Mouse (Mus musculus) lung, postnatal 14 days (tissue): ENCODE measurements around the gene P4ha2.

Experiments
- DNase-seq: peaks from one replicate; pipeline ENCODE4 v3.0.0; 2021

The P4ha2 gene

DNA sequence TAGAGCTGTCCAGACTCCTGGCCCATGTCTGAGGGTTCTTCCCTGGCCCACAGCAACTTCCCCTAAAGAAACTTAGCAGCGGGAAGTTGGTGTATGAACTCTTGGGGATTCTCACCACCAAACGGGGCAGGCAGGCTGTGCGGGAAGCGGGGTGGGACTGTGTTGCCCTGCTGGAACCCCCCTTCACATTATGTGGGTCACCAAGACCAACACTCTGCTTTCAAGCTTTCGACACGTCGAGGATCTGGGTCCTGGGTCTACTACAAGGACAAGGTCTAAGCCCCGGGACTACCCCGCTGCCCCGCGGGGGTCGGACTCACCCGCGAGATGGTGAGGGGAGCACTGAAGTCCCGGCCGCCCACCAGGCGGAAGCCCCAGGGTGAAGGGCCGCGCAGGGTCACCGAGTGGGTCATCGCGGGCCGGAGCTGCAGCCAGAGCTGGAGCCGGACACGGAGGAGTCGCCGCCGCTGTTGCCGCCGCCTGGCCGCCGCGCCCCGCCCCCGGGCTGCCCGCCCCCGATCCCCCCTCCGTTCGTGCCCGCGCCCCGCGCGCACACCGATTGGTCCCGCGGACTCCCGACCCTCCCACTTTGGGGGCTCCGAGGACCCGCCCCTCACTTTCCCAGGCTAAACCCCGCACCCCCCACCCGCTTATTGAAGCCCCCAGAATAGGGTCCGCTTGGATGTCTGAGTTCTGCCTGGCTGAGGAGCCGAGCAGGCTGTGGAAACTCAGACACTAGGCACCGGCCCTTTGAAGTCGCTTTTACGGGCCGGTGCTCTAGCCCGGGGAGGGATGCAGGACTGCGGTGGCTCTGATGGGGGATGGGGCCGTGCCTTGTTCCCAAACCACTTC, 31.1 kb upstream of the P4ha2 start, which contains the start of gene Pdlim4:
TSS of gene Pdlim4 (minus strand) at position 495 of the 852 bp plus-strand sequence.
- DNase-seq, result peak; percentile 22

DNA sequence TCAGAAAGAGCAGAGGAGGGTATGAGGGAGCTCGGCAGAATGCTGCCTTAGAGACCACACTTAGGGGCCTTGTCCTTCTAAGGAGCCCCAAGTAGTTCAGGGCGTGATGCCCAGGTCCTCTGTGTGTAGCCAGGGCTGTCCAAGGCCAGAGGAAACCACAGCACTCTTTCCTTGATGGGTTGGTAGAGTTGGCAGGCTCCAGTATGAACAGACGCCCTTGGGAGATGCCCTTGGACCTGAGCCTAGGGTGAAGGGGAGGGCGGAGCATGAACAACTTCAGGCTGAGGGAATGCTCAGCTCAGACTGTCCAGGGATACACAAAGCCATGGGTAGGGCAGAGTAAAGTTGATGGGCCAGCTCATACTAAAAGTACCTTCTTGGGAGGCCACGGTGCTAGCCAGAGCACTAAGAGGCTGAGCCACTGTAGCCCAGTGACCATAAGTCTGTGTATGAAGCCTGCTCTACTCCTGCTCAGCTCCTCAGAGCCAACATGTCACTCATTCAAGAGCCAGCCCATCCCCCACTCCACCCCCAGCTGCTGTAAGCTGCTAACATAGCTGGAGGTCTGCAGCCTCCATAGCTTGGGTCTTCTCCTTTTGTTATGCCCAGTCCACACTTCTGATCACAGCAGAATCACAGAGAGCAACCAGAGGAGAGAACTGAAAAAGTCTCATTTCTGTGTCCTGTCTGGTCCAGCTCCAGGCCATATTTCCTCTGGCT, 28.0 kb upstream of the P4ha2 start:
- no peak for DNase-seq

DNA sequence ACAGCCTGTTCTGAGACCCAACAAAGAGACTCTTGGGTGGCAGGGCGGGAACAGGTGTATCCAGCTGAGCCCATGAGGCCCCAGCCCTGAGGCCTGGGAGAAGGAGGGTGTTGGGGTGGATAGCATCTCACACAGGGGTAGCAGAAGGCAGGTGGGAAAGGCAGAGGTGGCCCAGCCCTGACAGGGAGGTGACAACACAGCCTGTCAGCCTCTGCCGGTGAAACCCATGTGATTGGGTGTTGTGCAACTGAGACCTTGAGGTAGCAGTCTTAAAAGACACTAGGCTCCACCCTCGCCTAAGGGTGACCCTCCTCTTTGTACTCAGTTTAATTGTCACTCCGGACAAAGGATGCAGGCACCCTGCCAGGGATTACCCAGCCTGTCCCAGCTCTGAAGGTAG, 26.6 kb upstream of the P4ha2 start:
- DNase-seq, result no peak

DNA sequence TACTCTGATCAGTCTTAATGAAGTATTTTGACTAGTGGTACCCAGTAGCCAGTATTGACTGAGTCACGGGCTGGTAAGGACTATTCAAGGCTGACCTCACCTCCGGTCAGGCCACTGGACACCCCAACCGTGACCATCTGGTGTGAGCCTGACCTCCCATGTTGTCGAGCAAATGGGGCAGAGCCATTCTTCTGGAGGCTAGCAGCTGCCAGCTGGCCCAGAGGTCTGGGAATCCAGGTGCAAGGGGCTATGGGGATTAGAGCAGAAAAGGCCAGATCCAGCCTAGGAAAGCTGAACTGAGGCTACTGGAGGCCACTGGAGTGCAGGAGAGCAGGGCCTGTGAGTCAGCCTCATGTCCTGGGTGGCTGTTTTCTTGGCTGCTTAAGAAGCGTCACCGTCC, 24.5 kb upstream of the P4ha2 start:
- no peak for DNase-seq

DNA sequence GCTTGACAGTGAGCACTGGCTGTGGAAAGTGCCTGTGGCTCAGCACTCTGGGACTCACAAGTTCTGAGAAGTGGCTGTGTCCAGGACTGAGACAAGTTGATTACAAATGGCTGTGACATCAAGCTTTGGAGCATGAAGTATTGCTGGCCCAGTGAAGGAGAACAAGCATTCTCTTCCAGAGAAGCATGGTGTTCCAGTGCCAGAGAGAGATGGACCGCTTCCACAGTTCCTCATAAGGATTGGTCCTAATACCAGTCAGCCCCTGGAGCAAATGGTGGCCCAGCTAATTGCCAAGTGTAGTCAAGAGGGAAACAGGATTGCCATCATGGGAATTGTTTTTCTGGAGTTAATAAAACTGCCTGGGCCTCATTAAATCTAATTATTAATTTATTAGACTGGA, 23.8 kb upstream of the P4ha2 start:
- no peak for DNase-seq

DNA sequence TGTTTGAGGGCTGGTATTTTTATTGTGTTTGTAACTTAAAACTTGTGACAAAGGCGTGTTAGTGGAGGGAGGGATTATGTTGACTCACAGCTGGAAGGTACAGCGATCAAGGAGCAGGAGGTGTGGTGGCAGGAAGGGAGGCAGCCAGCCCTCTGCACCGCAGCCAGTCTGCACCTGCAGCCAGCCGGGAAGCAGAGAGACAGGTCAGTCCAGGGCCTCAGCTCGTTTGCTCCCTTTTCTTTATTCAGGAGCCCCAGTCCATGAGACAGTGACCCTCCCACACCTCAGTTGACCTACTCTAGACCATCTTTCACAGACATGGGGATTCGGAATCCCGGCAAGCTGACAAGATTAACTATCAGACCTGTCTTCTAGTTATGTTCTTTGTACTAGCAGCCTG, 19.5 kb upstream of the P4ha2 start:
- DNase-seq, result no peak

DNA sequence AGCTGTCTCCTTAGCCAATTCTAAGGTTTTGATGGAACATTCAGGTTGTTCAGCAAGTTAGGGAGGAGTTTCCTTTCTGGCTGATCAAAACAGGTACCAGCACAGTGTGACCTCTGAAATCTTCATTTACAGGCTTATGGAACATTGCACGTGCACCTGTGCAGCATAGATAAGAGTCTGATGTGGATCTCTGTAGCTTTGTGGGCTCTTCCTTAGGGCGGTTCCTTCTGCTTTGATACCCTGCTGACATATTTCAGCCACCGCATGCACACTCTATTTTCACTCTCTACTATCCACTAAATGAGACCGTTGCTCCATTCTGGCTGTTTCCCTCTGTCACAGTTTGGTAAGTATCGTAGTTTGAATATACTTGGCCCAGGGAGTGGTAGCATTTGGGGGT, 17.2 kb upstream of the P4ha2 start:
- DNase-seq, result no peak

DNA sequence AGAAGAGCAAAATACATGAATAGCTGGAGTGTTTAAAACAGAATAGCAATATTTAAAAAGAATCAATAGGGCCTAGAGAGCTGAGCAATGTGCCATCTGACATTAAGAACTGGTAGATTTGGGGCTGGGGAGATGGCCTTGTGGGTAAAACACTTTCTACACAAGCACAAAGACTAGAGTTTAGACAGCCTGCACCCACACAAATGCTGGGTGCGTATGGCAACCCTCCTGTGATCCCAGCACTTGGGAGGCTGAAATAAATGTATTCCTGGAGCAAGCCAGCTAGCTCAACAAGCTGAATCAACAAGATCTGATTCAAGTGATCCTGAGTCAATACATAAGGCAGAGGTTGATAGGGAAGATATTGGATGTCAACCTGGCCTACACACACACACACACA, 14.9 kb upstream of the P4ha2 start:
- no peak for DNase-seq

DNA sequence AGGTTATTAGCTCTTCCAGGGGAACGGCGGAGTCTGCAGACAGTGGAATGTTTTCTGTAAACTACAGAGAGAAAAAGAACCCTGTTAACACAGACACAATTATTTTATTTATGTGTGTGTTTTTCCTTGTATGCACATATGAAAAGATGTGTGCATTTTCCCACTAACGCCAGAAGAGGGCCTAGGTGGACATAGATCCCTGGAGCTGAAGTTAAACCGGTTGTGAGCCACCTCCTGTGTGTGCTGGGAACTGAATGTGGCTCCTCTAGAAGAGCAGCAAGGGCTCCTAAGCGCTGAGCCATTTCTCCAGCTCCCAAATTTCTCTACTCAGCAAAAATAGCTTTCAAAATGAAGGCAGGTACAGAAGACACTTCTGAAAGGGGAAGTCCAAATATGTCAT, 14.1 kb upstream of the P4ha2 start:
- DNase-seq, result no peak

DNA sequence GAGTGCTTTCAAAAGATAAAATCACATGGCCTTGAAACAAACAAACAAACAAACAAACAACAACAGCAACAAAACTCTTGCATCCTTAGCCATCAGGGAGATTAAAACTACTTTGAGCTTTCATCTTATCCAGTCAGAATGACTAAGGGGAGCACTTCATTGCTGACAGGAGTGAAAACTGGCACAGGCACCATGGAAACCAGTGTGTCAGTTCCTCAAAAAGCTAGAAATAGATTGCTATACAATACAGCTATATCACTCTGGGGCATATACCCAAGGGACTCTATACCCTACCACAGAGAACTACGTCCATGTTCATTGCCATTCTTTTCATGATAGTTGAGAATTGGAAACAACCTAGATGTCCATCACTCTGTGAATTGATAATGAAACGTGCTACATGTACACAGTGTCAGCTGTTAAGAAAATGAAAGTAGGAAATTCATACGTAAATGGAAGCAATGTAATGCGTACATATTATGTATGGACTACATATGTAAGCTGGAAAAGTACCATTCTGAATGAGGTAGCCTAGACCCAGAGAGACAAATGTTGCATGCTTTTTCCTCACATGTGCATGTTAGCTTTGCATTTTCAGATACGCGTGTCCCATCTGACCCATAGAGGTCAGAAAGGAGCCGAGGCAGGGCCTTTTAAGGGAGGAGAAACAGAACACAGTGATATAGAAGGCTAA, 11.5 kb upstream of the P4ha2 start:
- DNase-seq, result no peak

DNA sequence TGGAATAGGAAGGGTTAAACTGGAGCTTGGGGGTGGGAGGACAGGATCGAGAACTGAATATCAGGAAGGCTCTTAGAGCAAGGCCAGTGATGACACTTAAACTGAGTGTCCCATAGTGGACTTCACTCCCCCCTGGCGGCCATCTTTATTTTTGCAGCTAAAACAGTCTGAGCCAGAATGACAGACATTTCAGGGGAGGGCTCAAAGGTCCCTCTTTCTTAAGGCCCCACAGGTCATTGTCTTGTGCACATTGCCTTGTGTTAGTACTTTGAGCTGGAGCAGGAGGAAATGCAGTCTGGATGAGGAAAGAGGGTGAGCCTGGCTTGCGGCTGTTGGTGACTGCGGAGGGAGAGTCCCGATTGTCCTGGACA, 11.0 kb upstream of the P4ha2 start:
- DNase-seq, result peak; percentile 88

DNA sequence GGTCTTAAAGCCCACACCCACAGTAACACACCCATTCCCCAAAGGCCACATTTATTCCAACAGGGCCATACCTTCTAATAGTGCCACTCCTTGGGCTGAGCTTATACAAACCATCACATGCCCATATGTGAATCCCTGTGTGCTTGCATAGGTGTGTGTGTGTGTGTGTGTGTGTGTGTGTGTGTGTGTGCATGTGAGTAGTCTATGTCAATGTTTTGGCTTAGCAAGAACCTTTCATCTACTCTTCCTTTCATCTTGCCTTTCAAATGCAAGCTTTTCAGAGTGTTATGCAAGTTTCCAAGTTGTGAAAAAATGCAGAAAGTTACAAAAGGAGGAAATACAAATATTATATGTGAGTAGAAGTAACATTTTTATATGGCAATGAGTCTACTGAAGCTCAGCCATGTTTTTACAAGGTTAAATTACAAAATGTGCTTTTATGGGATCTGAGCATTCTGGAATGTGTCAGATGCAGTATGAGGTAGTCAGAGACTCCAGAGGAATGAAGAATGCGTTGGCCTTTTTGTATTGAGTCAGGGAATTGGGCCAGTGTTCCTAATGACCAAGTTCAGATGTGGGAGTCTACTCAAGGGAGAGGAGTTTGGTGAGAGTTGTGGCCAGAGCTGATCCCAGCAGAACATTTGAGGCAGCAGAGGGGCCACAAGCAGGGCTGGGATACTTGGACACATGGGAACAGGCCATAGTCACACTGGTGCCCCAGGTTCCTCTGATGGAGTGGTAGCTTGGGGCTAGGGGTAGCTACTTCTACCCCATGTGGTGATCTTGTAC, 9.6 kb upstream of the P4ha2 start:
- DNase-seq, result no peak

DNA sequence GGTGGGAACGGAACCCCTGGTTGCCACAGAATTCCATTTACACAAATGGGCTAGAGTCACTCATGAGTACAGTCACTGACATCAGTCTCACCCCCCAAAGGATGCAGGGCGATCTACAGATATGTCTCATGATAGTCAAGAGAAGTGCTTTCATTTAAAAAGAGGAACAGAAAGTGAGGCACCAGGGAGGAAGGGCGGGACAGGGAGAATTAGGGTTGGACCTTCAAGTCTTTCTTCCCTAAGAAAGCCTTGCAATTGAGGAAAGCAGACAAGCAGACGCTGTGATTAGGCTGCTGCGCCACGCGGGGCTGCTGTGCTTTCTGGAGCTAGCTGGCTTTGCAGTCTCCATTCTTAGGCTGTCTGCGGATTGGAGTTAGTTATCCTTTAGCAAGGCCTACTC, 8.2 kb upstream of the P4ha2 start:
- DNase-seq, result no peak

DNA sequence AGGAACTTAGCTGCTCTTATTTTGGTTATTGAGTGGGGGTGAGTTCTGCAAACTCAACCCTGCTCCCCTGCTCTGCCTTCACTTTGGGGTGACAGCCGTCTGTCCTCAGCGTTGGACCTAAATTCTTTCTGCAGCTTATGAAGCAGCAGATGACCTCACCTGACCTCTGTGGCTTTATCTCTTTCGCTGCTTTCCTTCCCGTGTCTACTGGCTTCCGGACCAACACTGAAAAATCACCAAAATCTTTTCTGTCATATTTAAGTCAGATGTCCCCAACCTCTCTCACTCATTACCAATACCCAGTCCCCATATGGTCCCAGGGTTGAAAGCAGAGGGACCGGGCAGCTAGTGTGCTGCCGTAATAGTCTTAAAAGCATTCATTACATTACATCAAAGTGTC, 7.7 kb upstream of the P4ha2 start:
- DNase-seq, result no peak

DNA sequence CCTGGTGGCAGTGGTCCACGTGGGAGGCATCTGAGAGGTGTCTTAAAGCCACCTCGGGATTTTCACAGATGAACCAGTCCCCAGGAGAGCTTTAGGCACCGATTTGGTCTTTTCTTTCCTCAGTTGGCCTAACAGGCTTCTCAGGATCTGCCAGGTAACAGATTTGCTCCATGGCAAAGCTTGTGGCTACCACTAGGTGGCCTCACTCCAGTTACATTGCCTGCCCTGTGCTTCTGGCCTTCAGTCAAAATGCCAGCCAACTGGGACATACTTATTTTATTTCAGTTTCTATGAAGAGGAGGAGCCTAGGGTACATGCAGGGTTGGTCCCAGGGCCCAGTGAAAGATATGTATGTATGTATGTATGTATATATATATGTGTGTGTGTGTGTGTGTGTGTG, 6.9 kb upstream of the P4ha2 start:
- DNase-seq, result peak; percentile 61

DNA sequence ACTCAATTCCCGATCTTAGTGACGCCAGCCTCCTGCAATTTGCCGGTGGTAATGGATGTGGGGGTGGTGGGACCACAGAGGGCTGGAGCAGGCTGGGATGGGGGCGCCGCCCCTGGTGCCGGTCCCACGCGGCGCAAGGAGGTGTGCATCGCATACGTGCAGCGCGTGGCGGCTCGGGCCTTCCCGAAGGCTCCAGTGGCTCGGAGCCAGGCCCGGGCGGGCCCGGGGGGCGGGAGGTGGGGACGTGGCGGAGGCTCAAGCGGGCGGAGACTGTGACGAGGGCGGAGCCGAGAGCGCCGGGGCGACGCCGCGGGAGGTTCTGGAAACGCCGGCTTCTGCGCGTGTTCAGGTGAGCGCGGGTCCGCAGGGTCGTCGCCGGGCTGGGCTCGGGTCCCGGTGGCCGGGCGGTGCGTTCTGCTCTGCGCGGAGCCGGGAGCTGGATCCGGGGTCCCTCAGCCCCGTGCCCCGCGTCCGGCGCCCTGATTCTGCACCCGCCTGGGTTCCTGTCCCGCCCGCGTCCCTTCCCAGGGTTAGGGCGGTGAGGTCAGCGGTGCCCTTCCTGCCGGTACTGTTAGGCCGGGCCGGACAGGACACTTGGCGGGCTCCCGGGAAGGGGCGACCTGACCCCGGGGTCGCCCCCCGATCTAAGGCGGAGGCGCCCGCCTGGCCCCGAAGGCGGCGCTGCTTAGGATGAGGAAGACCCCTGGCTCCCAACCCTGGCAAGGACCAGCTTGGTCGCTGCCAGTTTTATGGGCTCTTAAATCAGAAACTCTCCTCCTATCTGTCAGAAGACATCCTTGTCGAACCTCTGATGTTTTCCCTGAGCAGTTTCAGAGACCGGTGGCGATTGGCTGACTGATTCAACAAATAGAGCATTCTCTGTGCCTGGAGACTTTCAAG, 1.0 kb downstream of the P4ha2 start:
- peak; percentile 82 for DNase-seq

DNA sequence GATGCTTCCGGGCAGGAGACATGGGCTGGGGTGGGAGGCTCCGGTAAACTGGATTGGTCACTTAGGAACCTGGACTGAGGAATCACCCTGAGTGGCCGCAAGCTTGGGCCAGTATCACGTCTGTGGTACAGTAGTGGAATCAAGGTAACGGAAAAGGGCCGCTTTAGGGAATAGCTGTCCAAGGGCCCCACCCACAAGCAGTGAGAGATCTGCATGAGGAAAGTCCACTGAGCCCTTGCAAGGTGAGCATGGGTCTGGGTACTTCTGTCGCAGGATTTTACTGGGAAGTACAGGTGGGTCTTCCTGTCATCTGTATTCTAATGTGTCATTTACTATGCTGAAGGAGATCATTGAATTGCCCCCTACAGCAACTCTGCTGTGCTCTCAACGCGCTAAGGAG, 1.8 kb downstream of the P4ha2 start:
- DNase-seq, result no peak

DNA sequence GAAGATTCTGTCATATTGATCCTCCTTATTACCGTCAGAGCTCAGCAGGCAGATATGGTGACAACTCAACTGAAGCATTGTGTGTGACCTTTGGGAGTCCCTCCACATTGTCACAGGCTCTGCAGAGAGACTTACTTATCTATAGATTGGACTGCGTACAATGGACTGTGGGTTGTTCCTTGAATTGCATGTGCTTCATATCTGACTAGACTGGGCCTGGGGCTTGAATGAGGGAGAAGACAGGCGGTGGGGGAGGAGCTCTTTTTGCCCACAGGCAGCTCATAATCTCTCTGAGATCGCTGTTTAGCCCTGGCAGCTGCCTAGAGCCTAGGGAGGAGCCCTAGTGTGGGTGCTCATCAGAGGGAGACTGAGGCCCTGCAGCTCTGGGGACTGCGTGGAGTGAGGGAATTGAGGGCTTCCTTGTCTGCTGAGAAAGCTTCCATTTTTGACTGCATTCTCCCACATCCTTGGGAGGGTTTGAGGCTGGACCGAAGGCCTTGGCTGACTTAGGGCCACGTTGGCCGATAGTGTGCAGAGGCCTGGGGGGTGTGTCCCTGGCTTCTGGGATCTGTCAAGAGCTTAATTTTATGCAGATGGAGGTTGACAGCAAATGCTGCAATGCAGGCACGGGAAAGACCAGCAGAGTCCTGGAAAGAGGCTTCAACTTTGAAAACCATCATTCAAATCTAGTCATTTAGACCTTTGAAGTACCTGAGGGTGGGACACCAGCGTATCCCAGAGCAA, 3.0 kb downstream of the P4ha2 start:
- DNase-seq, result no peak

DNA sequence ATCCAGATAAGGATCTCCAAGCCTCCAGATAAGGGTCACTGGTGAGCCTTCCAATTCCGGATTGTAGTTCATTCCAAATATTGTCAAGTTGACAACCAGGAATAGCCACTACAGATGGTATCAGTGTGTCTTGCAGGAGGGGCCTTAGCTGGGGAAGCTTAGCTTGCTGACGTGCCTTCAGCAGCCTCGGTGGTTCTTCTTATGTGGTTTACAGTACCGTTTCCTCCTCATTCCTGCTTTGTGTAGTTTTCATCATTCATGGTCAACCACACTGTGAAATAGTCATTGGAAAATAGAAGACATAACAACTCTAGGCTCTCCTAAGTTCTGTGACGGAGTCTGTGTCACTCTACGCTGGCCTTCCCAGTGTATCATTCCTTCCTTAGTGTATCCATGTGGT, 5.1 kb downstream of the P4ha2 start:
- no peak for DNase-seq

DNA sequence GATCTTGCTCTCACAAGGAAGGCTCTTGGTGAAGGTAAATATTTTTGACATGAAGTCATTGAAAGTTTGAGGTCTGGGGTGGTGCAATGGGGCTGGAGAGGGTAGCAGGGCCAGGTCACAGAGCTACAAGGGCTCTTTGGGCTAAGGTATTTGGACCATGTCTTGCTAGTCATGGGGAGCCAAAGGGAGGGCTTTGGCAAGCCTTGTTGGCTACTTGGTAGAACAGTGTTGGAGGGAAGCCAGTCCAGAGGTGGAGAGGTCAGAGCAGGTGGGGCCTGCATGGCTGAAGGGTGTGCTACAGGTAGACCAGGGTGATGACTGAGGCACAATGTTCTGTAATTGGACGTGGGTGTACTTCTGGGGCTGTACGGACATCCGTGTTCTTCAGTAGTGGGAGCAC, 6.8 kb downstream of the P4ha2 start:
- DNase-seq, result peak; percentile 69

DNA sequence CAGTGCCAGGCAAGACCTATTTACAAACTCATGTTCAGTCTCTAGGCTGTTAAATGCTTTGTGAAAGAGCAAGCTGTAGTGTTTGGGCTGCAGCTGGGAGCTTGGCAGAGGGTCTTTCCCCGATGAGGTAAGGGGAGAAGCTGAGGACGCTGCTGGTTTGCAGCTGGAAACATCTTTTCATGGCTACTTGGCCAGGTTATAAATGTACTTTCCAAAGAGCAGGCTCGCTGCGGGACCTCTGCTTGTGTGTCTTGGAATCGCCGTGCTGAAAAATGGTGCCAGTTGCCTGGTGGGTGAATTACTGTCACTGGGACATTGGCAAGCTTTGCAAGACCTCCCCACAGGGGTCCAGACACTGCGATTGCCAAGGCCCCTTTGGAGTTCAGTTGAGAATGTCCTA, 7.3 kb downstream of the P4ha2 start:
- DNase-seq, result no peak
